Mouse (Mus musculus): ENCODE results near the gene Manba. TPM values are rescaled to one million over a fixed set of nuclear protein-coding genes. Genes with fewer than 3 reads are reported as not detected.

Gene Manba
- polyA plus RNA-seq, 1 experiment from 2014 or later: 5.9 TPM

DNA sequence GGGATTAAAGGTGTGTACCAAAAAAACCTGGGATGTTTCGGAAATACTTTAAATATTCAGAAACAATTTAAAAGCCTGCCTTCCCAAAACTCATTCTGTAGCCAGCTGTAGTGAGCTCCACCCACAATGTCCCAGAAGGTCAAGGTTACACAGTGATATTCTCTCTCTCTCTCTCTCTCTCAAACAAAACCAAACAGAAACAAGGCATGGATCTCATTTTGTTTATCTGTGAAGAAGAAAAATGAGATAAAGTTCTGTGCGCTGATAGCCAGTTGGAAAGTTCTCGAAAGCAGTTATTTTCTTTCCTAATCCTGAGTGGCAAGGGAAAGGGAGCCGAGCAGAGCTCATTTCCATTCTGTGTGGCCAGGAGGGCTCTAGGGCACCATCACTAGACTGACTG is 120.1 kb downstream of the Manba start:
- 76% methylated on average over 4 of the region's 4 CpGs for WGBS
- ATAC-seq (ENCODE audit: low FRiP score, low TSS enrichment): no peak

DNA sequence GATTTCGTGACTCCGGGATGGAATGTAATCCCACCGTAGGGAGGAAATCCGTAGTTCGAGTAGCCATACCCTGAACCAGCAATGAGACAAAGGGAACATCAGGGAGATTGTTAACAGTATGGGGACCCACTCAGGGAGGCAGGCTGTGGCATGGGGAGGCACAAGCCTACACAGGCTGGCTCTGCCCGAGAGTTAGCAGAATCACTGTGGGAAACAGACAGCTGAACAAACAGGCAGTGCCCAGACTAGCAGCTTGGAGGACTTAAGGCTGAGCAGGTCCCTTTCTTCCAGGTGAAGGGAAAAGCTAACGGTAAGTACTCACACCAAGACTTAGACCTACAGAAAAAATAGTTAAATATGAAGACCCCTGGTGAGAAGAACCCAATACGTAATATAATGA is 121.2 kb downstream of the Manba start:
- ATAC-seq (ENCODE audit: low FRiP score, low TSS enrichment) (no peak), DNase-seq (no peak)
- Histone ChIP-seq H3K27ac (replicated peaks; ENCODE audit: low read depth, low read length) (no peak overlapping the region), H3K4me1 (ENCODE audit: control insufficient read depth, insufficient read depth, low read length) (0 out of 2 replicates have a peak, but pooled peaks cover 5% of the 10 kb centered on the region), H3K9ac (replicated peaks; ENCODE audit: low read length) (no peak overlapping the region), H3K4me3 (replicated peaks; ENCODE audit: low read depth, low read length) (no peak overlapping the region), H3K27me3 (ENCODE audit: control insufficient read depth, insufficient read depth, low read length) (no peaks in the 10 kb centered on the region), H3K36me3 (ENCODE audit: control insufficient read depth, insufficient read depth, low read length) (peaks cover 32% of the 10 kb centered on the region; the same call in 1 of the 2 replicates), H3K4me2 (ENCODE audit: low read length) (no peak overlapping the region), H3K9me3 (ENCODE audit: control insufficient read depth, low read length) (no peaks in the 10 kb centered on the region)
- WGBS: 89% methylated on average over 8 of the region's 8 CpGs

More for the DNA sequence above, 120.1 kb downstream of the Manba start:
- no peaks in the 10 kb centered on the region for H3K27me3 ChIP-seq (ENCODE audit: control insufficient read depth, insufficient read depth, low read length)
- no peak overlapping the region for H3K9ac ChIP-seq (replicated peaks; ENCODE audit: low read length)
- peaks cover 38% of the 10 kb centered on the region; the same call in 1 of the 2 replicates for H3K36me3 ChIP-seq (ENCODE audit: control insufficient read depth, insufficient read depth, low read length)
- H3K9me3 ChIP-seq (ENCODE audit: control insufficient read depth, low read length): no peaks in the 10 kb centered on the region
- H3K27ac ChIP-seq (replicated peaks; ENCODE audit: low read depth, low read length): no peak overlapping the region
- no peak overlapping the region for H3K4me2 ChIP-seq (ENCODE audit: low read length)
- no peak overlapping the region for H3K4me3 ChIP-seq (replicated peaks; ENCODE audit: low read depth, low read length)
- DNase-seq: no peak
- H3K4me1 ChIP-seq (ENCODE audit: control insufficient read depth, insufficient read depth, low read length): 0 out of 2 replicates have a peak, but pooled peaks cover under 1% of the 10 kb centered on the region

DNA sequence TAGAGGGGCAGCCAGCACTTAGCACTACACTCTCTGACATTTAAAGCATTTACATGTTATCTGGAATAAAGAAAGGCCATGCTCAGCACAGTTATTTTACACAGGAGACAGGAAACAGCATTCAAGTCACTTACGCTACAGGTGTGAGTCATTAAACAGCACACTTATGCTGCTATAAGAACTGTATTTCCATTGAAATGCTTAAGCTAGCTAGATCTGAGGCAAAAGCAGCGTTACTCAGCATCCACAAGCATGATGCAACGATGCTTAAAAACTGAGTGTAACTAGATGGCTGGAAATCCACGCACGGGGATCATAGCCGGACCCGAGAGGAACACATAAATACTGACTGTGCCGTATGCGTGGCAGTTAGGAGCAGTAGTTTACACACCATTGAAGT is 121.6 kb downstream of the Manba start:
- H3K36me3 ChIP-seq (ENCODE audit: control insufficient read depth, insufficient read depth, low read length): peaks cover 28% of the 10 kb centered on the region; the same call in 1 of the 2 replicates
- no peak overlapping the region for H3K4me2 ChIP-seq (ENCODE audit: low read length)
- no peaks in the 10 kb centered on the region for H3K9me3 ChIP-seq (ENCODE audit: control insufficient read depth, low read length)
- no peak overlapping the region for H3K4me3 ChIP-seq (replicated peaks; ENCODE audit: low read depth, low read length)
- H3K4me1 ChIP-seq (ENCODE audit: control insufficient read depth, insufficient read depth, low read length): 0 out of 2 replicates have a peak, but pooled peaks cover 5% of the 10 kb centered on the region
- H3K9ac ChIP-seq (replicated peaks; ENCODE audit: low read length): no peak overlapping the region
- no peak overlapping the region for H3K27ac ChIP-seq (replicated peaks; ENCODE audit: low read depth, low read length)
- DNase-seq: no peak
- no peaks in the 10 kb centered on the region for H3K27me3 ChIP-seq (ENCODE audit: control insufficient read depth, insufficient read depth, low read length)
- ATAC-seq (ENCODE audit: low FRiP score, low TSS enrichment): no peak
- 93% methylated on average over 9 of the region's 9 CpGs for WGBS

DNA sequence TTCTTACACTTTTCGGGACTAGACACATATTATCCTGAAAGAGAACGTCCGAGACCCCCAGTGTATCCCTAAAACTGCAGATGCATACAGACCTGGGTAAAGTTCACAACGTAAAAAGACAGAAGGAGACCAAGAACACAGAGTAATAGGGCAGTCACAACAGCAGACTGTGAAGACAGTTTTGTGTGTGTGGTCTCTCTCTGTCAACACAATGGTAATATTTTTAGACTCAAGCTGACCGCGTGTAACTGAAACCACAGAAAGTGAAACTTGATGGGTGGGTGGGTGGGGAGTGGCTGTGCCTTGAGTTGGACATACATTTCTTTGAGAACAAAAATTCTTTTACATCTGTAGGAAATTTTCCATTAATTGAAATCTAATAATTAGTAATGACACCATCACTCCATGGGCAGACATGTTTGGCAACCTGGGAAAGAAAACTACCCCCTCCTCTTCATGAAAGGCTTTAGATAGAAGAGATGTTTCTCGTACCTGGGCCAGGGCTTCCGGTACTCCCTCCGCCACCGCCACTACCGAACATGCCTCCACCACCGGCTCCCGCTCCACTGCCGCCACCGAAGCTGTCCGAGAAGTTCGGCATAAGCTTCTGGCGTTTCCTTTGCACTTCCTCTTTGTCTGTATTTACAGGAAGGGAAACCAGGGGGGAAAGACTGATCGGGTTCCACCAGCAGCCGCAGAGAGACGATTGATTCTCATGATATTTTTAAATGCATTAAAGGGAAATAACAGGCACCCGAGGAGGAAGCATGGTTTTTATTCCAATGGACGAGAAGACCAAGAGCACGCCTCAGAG is 122.5 kb downstream of the Manba start:
- H3K9ac ChIP-seq (replicated peaks; ENCODE audit: low read length): no peak overlapping the region

DNA sequence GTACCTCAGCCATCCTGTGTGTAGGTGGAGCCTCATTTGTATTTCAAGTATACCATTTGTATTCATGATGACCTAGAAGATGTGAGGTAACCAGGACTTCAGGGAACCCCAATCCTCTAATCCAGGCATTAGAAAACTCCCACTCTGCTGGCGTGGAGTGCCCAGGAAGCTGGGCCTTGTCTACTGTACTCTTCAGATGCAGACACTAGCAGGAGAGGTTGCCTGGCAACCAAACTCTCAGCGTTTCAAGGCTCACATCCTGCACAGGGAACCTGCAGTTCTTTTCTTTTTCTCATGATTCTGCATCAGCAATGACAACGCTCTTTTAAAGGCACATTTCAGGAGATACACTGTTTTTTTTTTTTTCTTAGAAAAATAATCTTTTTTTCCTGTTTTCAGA is 124.8 kb downstream of the Manba start:
- peaks cover 9% of the 10 kb centered on the region; the same call in 1 of the 2 replicates for H3K36me3 ChIP-seq (ENCODE audit: control insufficient read depth, insufficient read depth, low read length)
- 37% methylated on average over 3 of the region's 3 CpGs for WGBS

More for the DNA sequence above, 122.5 kb downstream of the Manba start:
- no peak overlapping the region for H3K4me3 ChIP-seq (replicated peaks; ENCODE audit: low read depth, low read length)
- peaks cover 20% of the 10 kb centered on the region; the same call in 1 of the 2 replicates for H3K36me3 ChIP-seq (ENCODE audit: control insufficient read depth, insufficient read depth, low read length)
- H3K4me1 ChIP-seq (ENCODE audit: control insufficient read depth, insufficient read depth, low read length): 0 out of 2 replicates have a peak, but pooled peaks cover 5% of the 10 kb centered on the region
- DNase-seq: no peak
- H3K4me2 ChIP-seq (ENCODE audit: low read length): no peak overlapping the region
- 95% methylated on average over 24 of the region's 24 CpGs for whole genome bisulfite sequencing
- no peak for ATAC-seq (ENCODE audit: low FRiP score, low TSS enrichment)
- H3K27me3 ChIP-seq (ENCODE audit: control insufficient read depth, insufficient read depth, low read length): no peaks in the 10 kb centered on the region
- no peaks in the 10 kb centered on the region for H3K9me3 ChIP-seq (ENCODE audit: control insufficient read depth, low read length)
- H3K27ac ChIP-seq (replicated peaks; ENCODE audit: low read depth, low read length): no peak overlapping the region

DNA sequence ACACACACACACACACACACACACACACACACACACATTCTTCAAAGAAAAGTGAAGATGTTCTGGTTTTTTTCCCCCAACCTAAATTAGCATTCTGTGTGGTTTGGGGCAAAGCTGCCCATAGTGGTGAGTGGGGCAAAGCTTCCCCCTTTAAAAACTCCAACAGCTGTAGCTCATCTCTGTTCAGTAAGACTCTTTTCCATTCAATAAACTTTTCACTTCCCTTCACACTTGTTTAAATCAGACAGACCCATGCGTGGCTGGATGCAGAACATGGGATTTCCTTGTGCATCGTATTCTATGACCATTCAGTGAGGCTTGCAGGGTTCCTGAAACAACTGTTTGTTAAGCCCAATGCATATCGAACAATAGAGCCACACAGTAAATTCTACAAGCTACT is 129.0 kb downstream of the Manba start:
- Histone ChIP-seq H3K27me3 (ENCODE audit: control insufficient read depth, insufficient read depth, low read length) (no peaks in the 10 kb centered on the region), H3K9me3 (ENCODE audit: control insufficient read depth, low read length) (no peaks in the 10 kb centered on the region), H3K4me2 (ENCODE audit: low read length) (no peak overlapping the region), H3K27ac (replicated peaks; ENCODE audit: low read depth, low read length) (no peak overlapping the region), H3K4me1 (ENCODE audit: control insufficient read depth, insufficient read depth, low read length) (0 out of 2 replicates have a peak, but pooled peaks cover 5% of the 10 kb centered on the region), H3K36me3 (ENCODE audit: control insufficient read depth, insufficient read depth, low read length) (peaks cover 33% of the 10 kb centered on the region), H3K9ac (replicated peaks; ENCODE audit: low read length) (no peak overlapping the region), H3K4me3 (replicated peaks; ENCODE audit: low read depth, low read length) (no peak overlapping the region)
- ATAC-seq (ENCODE audit: low FRiP score, low TSS enrichment): no peak
- 72% methylated on average over 3 of the region's 3 CpGs for WGBS
- DNase-seq: no peak

More for the DNA sequence above, 124.8 kb downstream of the Manba start:
- H3K4me1 ChIP-seq (ENCODE audit: control insufficient read depth, insufficient read depth, low read length): 0 out of 2 replicates have a peak, but pooled peaks cover 5% of the 10 kb centered on the region
- no peaks in the 10 kb centered on the region for H3K27me3 ChIP-seq (ENCODE audit: control insufficient read depth, insufficient read depth, low read length)
- H3K9ac ChIP-seq (replicated peaks; ENCODE audit: low read length): no peak overlapping the region
- ATAC-seq (ENCODE audit: low FRiP score, low TSS enrichment) (no peak), DNase-seq (peak; percentile 75)
- no peaks in the 10 kb centered on the region for H3K9me3 ChIP-seq (ENCODE audit: control insufficient read depth, low read length)
- H3K27ac ChIP-seq (replicated peaks; ENCODE audit: low read depth, low read length): peak overlapping the region; percentile 45; the same call in 1 of the 2 replicates
- H3K4me2 ChIP-seq (ENCODE audit: low read length): no peak overlapping the region
- H3K4me3 ChIP-seq (replicated peaks; ENCODE audit: low read depth, low read length): no peak overlapping the region

DNA sequence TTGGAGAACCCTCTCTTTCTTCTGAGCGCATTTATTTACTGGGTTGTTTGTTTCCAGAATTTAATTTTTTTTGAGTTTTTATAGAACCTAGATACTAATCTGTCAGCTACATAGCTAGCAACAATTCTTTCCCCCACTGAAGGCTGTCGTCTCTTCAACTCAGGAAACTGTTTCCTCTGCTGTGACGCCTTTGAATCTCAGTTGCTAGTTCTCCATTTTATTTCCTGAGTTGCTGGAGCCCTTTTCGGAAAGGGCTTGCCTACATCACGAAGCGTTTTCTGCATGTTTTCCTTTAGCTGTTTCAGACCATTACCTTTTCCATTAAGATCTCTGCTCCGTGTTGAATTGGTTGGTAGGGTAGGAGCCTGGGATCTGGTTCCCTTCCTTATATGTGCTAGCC is 131.3 kb downstream of the Manba start:
- no peak overlapping the region for H3K27ac ChIP-seq (replicated peaks; ENCODE audit: low read depth, low read length)
- WGBS: 94% methylated on average over 7 of the region's 7 CpGs
- H3K4me1 ChIP-seq (ENCODE audit: control insufficient read depth, insufficient read depth, low read length): no peaks in the 10 kb centered on the region
- H3K4me3 ChIP-seq (replicated peaks; ENCODE audit: low read depth, low read length): no peak overlapping the region
- H3K36me3 ChIP-seq (ENCODE audit: control insufficient read depth, insufficient read depth, low read length): peaks cover 33% of the 10 kb centered on the region
- H3K9me3 ChIP-seq (ENCODE audit: control insufficient read depth, low read length): no peaks in the 10 kb centered on the region
- no peak for DNase-seq
- no peaks in the 10 kb centered on the region for H3K27me3 ChIP-seq (ENCODE audit: control insufficient read depth, insufficient read depth, low read length)
- no peak overlapping the region for H3K4me2 ChIP-seq (ENCODE audit: low read length)
- no peak overlapping the region for H3K9ac ChIP-seq (replicated peaks; ENCODE audit: low read length)
- no peak for ATAC-seq (ENCODE audit: low FRiP score, low TSS enrichment)
